Mouse (Mus musculus) ES-E14 (cell line): ENCODE measurements around the gene Slc48a1. TPM values are rescaled to one million over a fixed set of nuclear protein-coding genes. Genes with fewer than 3 reads are reported as not detected.

Experiments
- DNase-seq: peaks from one replicate; pipeline ENCODE4 v3.0.0-alpha.2; 2013; ENCODE audit warnings: low read depth, low spot score
- H3K27ac ChIP-seq: 2 replicates; pipeline ENCODE4 v1.5.1; 2012; ENCODE audit warnings: low read depth, mild to moderate bottlenecking, low read length, moderate library complexity, mixed read lengths; ENCODE audit not compliant: poor library complexity, insufficient read depth, severe bottlenecking
- H3K36me3 ChIP-seq: 2 replicates; pipeline ENCODE4 v1.6.1; 2012; ENCODE audit warnings: mild to moderate bottlenecking, low read length, moderate library complexity, mixed read lengths; ENCODE audit not compliant: control insufficient read depth, poor library complexity, insufficient read depth, severe bottlenecking
- H3K4me1 ChIP-seq, 2 experiments: fragments of 150-350 bp in 1 of 2; sonication (generic) in 1 of 2; 2 replicates each; pipeline ENCODE4 v1.6.1; 2012; ENCODE audit warnings: low read length in 2 of 2, mild to moderate bottlenecking in 1 of 2, mixed read lengths in 1 of 2; ENCODE audit not compliant: control insufficient read depth in 2 of 2, insufficient read depth in 2 of 2, poor library complexity in 1 of 2
- H3K4me3 ChIP-seq, 2 experiments: fragments of 150-350 bp in 1 of 2; sonication (generic) in 1 of 2; 2 replicates each; pipeline ENCODE4 v1.5.1; 2012; ENCODE audit warnings: low read length in 2 of 2, low read depth in 1 of 2, mild to moderate bottlenecking in 1 of 2, mixed read lengths in 1 of 2; ENCODE audit not compliant: insufficient read depth in 1 of 2, poor library complexity in 1 of 2, severe bottlenecking in 1 of 2
- H3K9ac ChIP-seq: 2 replicates; pipeline ENCODE4 v1.6.1; 2012; ENCODE audit warnings: low read depth, mild to moderate bottlenecking, low read length, mixed read lengths; ENCODE audit not compliant: poor library complexity, insufficient read depth, severe bottlenecking
- H3K9me3 ChIP-seq: fragments of 150-350 bp; sonication (generic); 2 replicates; pipeline ENCODE4 v1.6.1; 2012; ENCODE audit warnings: low read depth, mild to moderate bottlenecking, low read length; ENCODE audit not compliant: control insufficient read depth, insufficient read depth
- CHD2 ChIP-seq: IDR thresholded peaks from 2 replicates; pipeline ENCODE4 v1.6.1; 2014; ENCODE audit warnings: mild to moderate bottlenecking, low read depth, low read length, inconsistent platforms
- HCFC1 ChIP-seq: IDR thresholded peaks from 2 replicates; pipeline ENCODE4 v1.6.1; 2012; ENCODE audit warnings: low read length, inconsistent platforms, borderline replicate concordance; ENCODE audit not compliant: insufficient read depth
- MAFK ChIP-seq: IDR thresholded peaks from 2 replicates; pipeline ENCODE4 v1.6.1; 2014; ENCODE audit warnings: mild to moderate bottlenecking, low read depth, low read length, inconsistent platforms; ENCODE audit not compliant: insufficient read depth
- ZC3H11A ChIP-seq: IDR thresholded peaks from 2 replicates; pipeline ENCODE4 v1.6.1; 2012; ENCODE audit warnings: low read depth, mild to moderate bottlenecking, inconsistent platforms, low read length, borderline replicate concordance
- ZNF384 ChIP-seq: IDR thresholded peaks from 2 replicates; pipeline ENCODE4 v1.6.1; 2012; ENCODE audit warnings: low read depth, low read length, inconsistent platforms
- in situ Hi-C, 2 experiments: fragments of 600-800 bp; cut with MboI; formaldehyde crosslinking; loops; one replicate each; pipeline ENCODE4 v1.15.1; 2025; ENCODE audit warnings: low sequenced_read_pairs in 2 of 2, inconsistent platforms in 1 of 2; ENCODE audit not compliant: unreplicated experiment in 2 of 2
- total RNA-seq: library from RNA; depleted of rRNA; stranded (reverse); fragments of 300-350 nt; gene quantifications from 2 replicates; pipeline ENCODE4 v1.2.3, GENCODE M21; 2012

Slc48a1 gene
- total RNA-seq, 1 experiment, result 18.6 TPM

GRCm38 (mm10) chr15:97754476-97754875 lies 23.8 kb upstream of the Slc48a1 start:
- no peaks in the 10 kb centered on the region for H3K9me3 ChIP-seq
- H3K36me3 ChIP-seq, result peaks cover 1% of the 10 kb centered on the region; the same call in 1 of the 2 replicates
- in situ Hi-C loops, result no loop called here
- peaks cover 4 to 20% of the 10 kb centered on the region in 2 experiments; a peak in 3 of 4 replicates for H3K4me1 ChIP-seq
- no peak overlapping the region for H3K27ac ChIP-seq
- H3K4me3 ChIP-seq, result no peak overlapping the region
- no peak overlapping the region for H3K9ac ChIP-seq
- TF ChIP-seq MAFK, result no peak
- TF ChIP-seq ZNF384, result no peak
- TF ChIP-seq HCFC1, result no peak
- no peak for TF ChIP-seq ZC3H11A
- TF ChIP-seq CHD2, result no peak
- no peak for DNase-seq

GRCm38 (mm10) chr15:97755361-97755760 lies 23.0 kb upstream of the Slc48a1 start:
- no peak overlapping the region for H3K4me3 ChIP-seq
- H3K9me3 ChIP-seq, result no peaks in the 10 kb centered on the region
- H3K4me1 ChIP-seq, result peaks cover 4 to 20% of the 10 kb centered on the region in 2 experiments; a peak in 3 of 4 replicates
- H3K9ac ChIP-seq, result no peak overlapping the region; the same call in 1 of the 2 replicates
- peaks cover 5% of the 10 kb centered on the region; the same call in 1 of the 2 replicates for H3K36me3 ChIP-seq
- DNase-seq, result no peak
- no peak for TF ChIP-seq HCFC1
- TF ChIP-seq MAFK, result no peak
- no peak for TF ChIP-seq ZC3H11A
- no peak for TF ChIP-seq ZNF384
- no peak for TF ChIP-seq CHD2
- in situ Hi-C loops, result no loop called here
- H3K27ac ChIP-seq, result no peak overlapping the region

- H3K9me3 ChIP-seq, result no peaks in the 10 kb centered on the region
- peaks cover 9 to 18% of the 10 kb centered on the region in 2 experiments; a peak in 2 of 4 replicates for H3K4me1 ChIP-seq
- peaks cover 5% of the 10 kb centered on the region; the same call in 1 of the 2 replicates for H3K36me3 ChIP-seq
- in situ Hi-C loops, result no loop called here
- TF ChIP-seq CHD2, result no peak
- TF ChIP-seq MAFK, result no peak
- TF ChIP-seq ZC3H11A, result no peak
- no peak for TF ChIP-seq HCFC1
- no peak overlapping the region for H3K4me3 ChIP-seq
- H3K27ac ChIP-seq, result no peak overlapping the region
- DNase-seq, result no peak
- no peak overlapping the region for H3K9ac ChIP-seq
Measured at GRCm38 (mm10) chr15:97760006-97760405, 18.3 kb upstream of the Slc48a1 start.

- Histone ChIP-seq H3K36me3 (peaks cover 5% of the 10 kb centered on the region; the same call in 1 of the 2 replicates), H3K27ac (no peak overlapping the region), H3K9ac (no peak overlapping the region), H3K4me1 (peaks cover 7 to 16% of the 10 kb centered on the region in 2 experiments; a peak in 2 of 4 replicates), H3K4me3 (no peak overlapping the region), H3K9me3 (no peaks in the 10 kb centered on the region)
- DNase-seq, result no peak
- in situ Hi-C loops, result no loop called here
- TF ChIP-seq MAFK (no peak), CHD2 (no peak), ZC3H11A (no peak), ZNF384 (no peak), HCFC1 (no peak)
Measured at GRCm38 (mm10) chr15:97760952-97761351, 17.4 kb upstream of the Slc48a1 start.
